ENCODE assay signal across 11 mouse cellular contexts in genomic region chr4:136512905-136513304, GRCm38 (mm10). TPM values are rescaled to one million over a fixed set of nuclear protein-coding genes. Genes with fewer than 3 reads are reported as not detected.
DNase-seq lines count a peak whose midpoint lies in the region; ATAC-seq lines count a peak whose summit lies in the region.
"Had no signal": no experiment of that assay in that cellular context is flagged by ENCODE, and none has a peak within 500 bp of the region (broad histone marks: within the 10 kb centered on the region; RNA-seq: fewer than 3 reads in every experiment).

No protein-coding gene starts in this region.

- ATAC-seq in heart, embryonic 12.5 days (ENCODE audit: insufficient number of reproducible peaks, low FRiP score): no peak
- ATAC-seq: intestine, postnatal 0 days had no signal

- intact Hi-C loops in gastrocnemius, postnatal 14 days (cut with DNase I; ENCODE audit: low total_unique reads): no loop called here

- H3K9me3 ChIP-seq in heart, embryonic 12.5 days (replicated peaks): no peaks in the 10 kb centered on the region

- no peak overlapping the region for H3K27ac ChIP-seq in heart, embryonic 12.5 days (ENCODE audit: poor library complexity, severe bottlenecking)
- H3K27ac ChIP-seq: macrophage had no signal

- H3K9ac ChIP-seq in heart, embryonic 12.5 days: no peak overlapping the region

- H3K4me2 ChIP-seq in heart, embryonic 12.5 days: no peak overlapping the region

- H3K4me3 ChIP-seq in heart, embryonic 12.5 days: no peak overlapping the region

- no peaks in the 10 kb centered on the region for H3K27me3 ChIP-seq in heart, embryonic 12.5 days (replicated peaks)

- H3K4me1 ChIP-seq in heart, embryonic 12.5 days (replicated peaks): peaks cover 43% of the 10 kb centered on the region

- peak; percentile 33 to 56 for DNase-seq in heart, adult 18-20 months
- peak; percentile 10 for DNase-seq in adrenal gland, postnatal 25 days
- peak; percentile 14 for DNase-seq in gastrocnemius, postnatal 14 days
- peak; percentile 19 for DNase-seq in kidney, postnatal 10 days
- DNase-seq in spleen, adult 12 weeks (ENCODE audit: low spot score): no peak
- no peak for DNase-seq in urinary bladder, adult 18-20 months (ENCODE audit: low spot score in 2 of 2)
- DNase-seq in cerebellum, adult 8-10 months: no peak
- DNase-seq: left cerebral cortex, postnatal 4 days had no signal

- H3K36me3 ChIP-seq in heart, embryonic 12.5 days: no peaks in the 10 kb centered on the region

RNA-seq across cellular contexts. Expression of gene Luzp1, which starts 43.3 kb away (rescaled TPM):
- 10 to 100 TPM; 29.3 to 38.1 TPM for total RNA-seq in heart, adult 18-20 months (2021)
- polyA plus RNA-seq in heart, embryonic 12.5 days (2016; fragmentation: Nextera tagmentation; extraction: Ambion mirVana): 83.8 and 95.1 TPM in 2 replicates
- 30.6 and 37.2 TPM in 2 replicates for total RNA-seq in adrenal gland, postnatal 25 days (2021)
- total RNA-seq in gastrocnemius, postnatal 14 days (2021): 10 to 100 TPM; 17.4 to 20.6 TPM

RNA-seq across cellular contexts. Expression of gene 6030445D17Rik, which starts 50.9 kb away (rescaled TPM):
- under 1 TPM; 0.15 to 0.21 TPM for total RNA-seq in heart, adult 18-20 months (2021)
- polyA plus RNA-seq in heart, embryonic 12.5 days (2016; fragmentation: Nextera tagmentation; extraction: Ambion mirVana): 0.24 and 0.54 TPM in 2 replicates
- 0.30 and 0.71 TPM in 2 replicates for total RNA-seq in adrenal gland, postnatal 25 days (2021)
- under 1 TPM in 1 of 2 experiments, not detected in 1; 0.16 TPM for total RNA-seq in gastrocnemius, postnatal 14 days (2021)
- polyA plus RNA-seq: macrophage had no signal

Comparison
In these comparisons a context has a peak if more than half of its experiments do, and no peak if none do; other contexts are left out.
1. DNase-seq: peak in heart, adult 18-20 months (2 of 2), adrenal gland, postnatal 25 days (single experiment), gastrocnemius, postnatal 14 days (single experiment) and kidney, postnatal 10 days (single experiment); none in spleen, adult 12 weeks (single experiment), urinary bladder, adult 18-20 months (0 of 2) and cerebellum, adult 8-10 months (single experiment).